Mouse (Mus musculus): ENCODE data around the gene Map3k7cl. TPM values are rescaled to one million over a fixed set of nuclear protein-coding genes. Genes with fewer than 3 reads are reported as not detected.

Gene Map3k7cl
- polyA plus RNA-seq, 1 experiment from 2014 or later = not detected

DNA sequence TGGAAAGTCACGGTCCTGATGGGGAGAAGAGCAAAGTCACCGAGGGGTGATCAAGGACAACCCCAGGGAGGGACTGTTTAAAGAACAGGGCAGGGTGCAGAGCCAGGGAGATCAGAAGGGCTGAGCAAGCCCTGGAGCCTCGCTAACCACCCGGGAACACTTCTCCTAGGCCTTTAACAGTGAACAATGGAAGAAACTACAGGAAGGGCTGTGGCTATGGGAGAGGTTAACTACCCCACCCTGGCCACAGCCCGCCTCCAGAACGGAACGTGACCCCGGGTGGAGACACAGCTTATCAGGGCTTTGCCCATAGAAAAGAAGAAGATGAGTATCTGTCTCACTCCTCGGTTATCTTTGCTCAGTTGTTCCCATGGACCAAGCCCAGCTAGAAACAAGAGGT, 50.9 kb downstream of the Map3k7cl start:
- Histone ChIP-seq H3K9ac (ENCODE audit: low read depth, low read length) (no peak overlapping the region), H3K27me3 (ENCODE audit: control insufficient read depth, insufficient read depth, low read length) (no peaks in the 10 kb centered on the region), H3K4me3 (ENCODE audit: low read depth, low read length) (no peak overlapping the region), H3K27ac (ENCODE audit: low read depth, low read length) (no peak overlapping the region), H3K4me2 (replicated peaks; ENCODE audit: low read depth, low read length) (no peak overlapping the region), H3K36me3 (ENCODE audit: control insufficient read depth, insufficient read depth, low read length) (no peaks in the 10 kb centered on the region), H3K4me1 (replicated peaks; ENCODE audit: control insufficient read depth, insufficient read depth, low read length) (no peaks in the 10 kb centered on the region), H3K9me3 (ENCODE audit: control insufficient read depth, low read length) (no peaks in the 10 kb centered on the region)
- ATAC-seq (ENCODE audit: low FRiP score) (no peak), DNase-seq (ENCODE audit: low spot score) (no peak)
- 85% methylated on average over 9 of the region's 9 CpGs for WGBS

GRCm38 (mm10) chr16:87604883-87605282, 51.8 kb downstream of the Map3k7cl start:
- H3K9ac ChIP-seq (ENCODE audit: low read depth, low read length) = no peak overlapping the region
- no peaks in the 10 kb centered on the region for H3K27me3 ChIP-seq (ENCODE audit: control insufficient read depth, insufficient read depth, low read length)
- no peak overlapping the region for H3K4me2 ChIP-seq (replicated peaks; ENCODE audit: low read depth, low read length)
- no peak overlapping the region for H3K4me3 ChIP-seq (ENCODE audit: low read depth, low read length)
- no peak for DNase-seq (ENCODE audit: low spot score)
- H3K36me3 ChIP-seq (ENCODE audit: control insufficient read depth, insufficient read depth, low read length) = no peaks in the 10 kb centered on the region
- no peaks in the 10 kb centered on the region for H3K9me3 ChIP-seq (ENCODE audit: control insufficient read depth, low read length)
- 91% methylated on average over 2 of the region's 2 CpGs for WGBS
- H3K27ac ChIP-seq (ENCODE audit: low read depth, low read length) = no peak overlapping the region
- no peaks in the 10 kb centered on the region for H3K4me1 ChIP-seq (replicated peaks; ENCODE audit: control insufficient read depth, insufficient read depth, low read length)
- no peak for ATAC-seq (ENCODE audit: low FRiP score)

- Histone ChIP-seq H3K27me3 (ENCODE audit: control insufficient read depth, insufficient read depth, low read length) (no peaks in the 10 kb centered on the region), H3K9me3 (ENCODE audit: control insufficient read depth, low read length) (no peaks in the 10 kb centered on the region), H3K4me3 (ENCODE audit: low read depth, low read length) (no peak overlapping the region), H3K9ac (ENCODE audit: low read depth, low read length) (no peak overlapping the region), H3K36me3 (ENCODE audit: control insufficient read depth, insufficient read depth, low read length) (no peaks in the 10 kb centered on the region), H3K4me2 (replicated peaks; ENCODE audit: low read depth, low read length) (no peak overlapping the region), H3K4me1 (replicated peaks; ENCODE audit: control insufficient read depth, insufficient read depth, low read length) (no peaks in the 10 kb centered on the region), H3K27ac (ENCODE audit: low read depth, low read length) (no peak overlapping the region)
- DNase-seq (ENCODE audit: low spot score) = no peak
- WGBS = 85% methylated on average over 1 of the region's 1 CpGs
- ATAC-seq (ENCODE audit: low FRiP score) = no peak
Measured at GRCm38 (mm10) chr16:87607383-87607782, 54.3 kb downstream of the Map3k7cl start.

DNA sequence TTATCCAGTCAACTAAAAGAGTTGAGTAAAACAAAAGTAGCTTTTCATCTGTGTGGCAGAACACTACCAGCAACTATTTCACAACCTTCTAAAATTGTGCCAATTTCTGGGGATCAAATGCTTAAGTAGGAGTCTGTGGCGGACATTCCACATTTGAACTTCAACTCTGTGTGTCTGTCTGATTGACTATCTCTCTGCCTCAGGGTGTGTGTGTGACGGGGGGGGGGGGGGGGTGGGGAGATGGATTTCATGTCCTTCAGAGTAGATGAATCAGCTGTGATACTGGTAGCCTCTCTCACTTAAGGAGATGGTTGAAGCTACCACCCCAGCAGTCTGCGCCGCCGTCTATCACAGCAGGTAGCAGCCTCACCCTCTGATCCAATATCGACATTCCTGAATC, 54.8 kb downstream of the Map3k7cl start:
- no peak for DNase-seq (ENCODE audit: low spot score)
- H3K27ac ChIP-seq (ENCODE audit: low read depth, low read length) = no peak overlapping the region

DNA sequence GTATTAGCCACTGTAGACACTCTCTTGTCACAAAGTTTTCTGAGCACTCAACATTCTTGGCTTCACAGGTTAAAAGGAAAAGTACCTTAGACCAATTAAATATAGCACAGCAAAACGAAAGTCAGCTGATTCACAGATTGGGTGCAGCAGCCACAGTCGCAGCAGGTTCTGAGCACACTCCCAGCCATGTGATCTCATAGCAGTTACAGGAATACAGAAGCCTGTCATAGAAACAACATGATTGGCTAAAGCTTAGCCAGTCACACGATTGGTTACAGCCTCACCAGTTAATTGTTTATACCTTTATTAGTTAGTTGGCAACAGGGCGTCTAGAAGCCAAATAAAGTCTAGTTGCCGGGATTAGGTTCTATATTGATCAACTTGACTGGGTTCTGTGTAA, 57.0 kb downstream of the Map3k7cl start:
- Histone ChIP-seq H3K9me3 (ENCODE audit: control insufficient read depth, low read length) (no peaks in the 10 kb centered on the region), H3K4me2 (replicated peaks; ENCODE audit: low read depth, low read length) (no peak overlapping the region), H3K36me3 (ENCODE audit: control insufficient read depth, insufficient read depth, low read length) (no peaks in the 10 kb centered on the region), H3K9ac (ENCODE audit: low read depth, low read length) (no peak overlapping the region), H3K4me3 (ENCODE audit: low read depth, low read length) (no peak overlapping the region), H3K27ac (ENCODE audit: low read depth, low read length) (no peak overlapping the region), H3K4me1 (replicated peaks; ENCODE audit: control insufficient read depth, insufficient read depth, low read length) (no peaks in the 10 kb centered on the region), H3K27me3 (ENCODE audit: control insufficient read depth, insufficient read depth, low read length) (no peaks in the 10 kb centered on the region)
- no peak for ATAC-seq (ENCODE audit: low FRiP score)
- DNase-seq (ENCODE audit: low spot score) = no peak
- WGBS = 86% methylated on average over 5 of the region's 5 CpGs

More for the DNA sequence above, 54.8 kb downstream of the Map3k7cl start:
- no peak overlapping the region for H3K4me2 ChIP-seq (replicated peaks; ENCODE audit: low read depth, low read length)
- WGBS = 96% methylated on average over 5 of the region's 6 CpGs
- no peak overlapping the region for H3K9ac ChIP-seq (ENCODE audit: low read depth, low read length)
- H3K4me1 ChIP-seq (replicated peaks; ENCODE audit: control insufficient read depth, insufficient read depth, low read length) = no peaks in the 10 kb centered on the region
- no peak for ATAC-seq (ENCODE audit: low FRiP score)
- H3K9me3 ChIP-seq (ENCODE audit: control insufficient read depth, low read length) = no peaks in the 10 kb centered on the region
- H3K4me3 ChIP-seq (ENCODE audit: low read depth, low read length) = no peak overlapping the region
- H3K36me3 ChIP-seq (ENCODE audit: control insufficient read depth, insufficient read depth, low read length) = no peaks in the 10 kb centered on the region
- H3K27me3 ChIP-seq (ENCODE audit: control insufficient read depth, insufficient read depth, low read length) = no peaks in the 10 kb centered on the region

DNA sequence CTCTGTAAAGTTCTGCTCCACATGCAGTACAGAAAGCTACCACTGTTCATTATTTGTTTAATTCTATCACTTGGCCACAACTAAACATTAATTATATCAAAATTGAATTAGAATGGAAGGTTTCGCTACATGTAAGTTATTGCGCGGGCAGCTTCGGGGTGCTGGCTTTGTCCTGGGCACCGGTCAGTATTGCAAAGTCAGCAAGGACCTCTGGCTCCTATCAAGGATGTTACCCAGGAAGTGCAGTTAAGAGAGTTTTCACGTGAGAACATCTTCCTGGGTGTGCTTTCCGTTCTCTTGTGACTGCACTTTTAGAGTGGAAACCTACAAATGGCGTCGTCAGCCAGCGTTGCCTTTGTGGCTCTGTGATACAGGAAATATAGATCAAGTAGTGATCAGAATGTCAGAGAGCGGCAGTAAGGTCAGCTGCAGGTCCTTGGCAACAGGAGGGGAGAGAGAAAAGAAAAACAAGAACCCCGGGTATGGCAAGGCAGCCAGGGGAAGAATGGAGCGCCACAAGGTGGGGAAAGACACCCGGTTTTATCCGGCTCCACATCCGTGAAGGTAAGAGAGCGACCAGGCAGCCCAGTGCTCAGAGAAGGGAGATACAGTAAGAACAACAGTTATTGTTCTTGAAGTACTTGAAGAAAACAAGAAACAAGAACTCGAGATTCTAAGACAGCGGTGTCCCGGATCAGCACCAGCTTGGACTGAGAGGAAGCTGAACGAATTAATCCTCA, 57.6 kb downstream of the Map3k7cl start:
- no peaks in the 10 kb centered on the region for H3K9me3 ChIP-seq (ENCODE audit: control insufficient read depth, low read length)
- no peak overlapping the region for H3K4me2 ChIP-seq (replicated peaks; ENCODE audit: low read depth, low read length)
- DNase-seq (ENCODE audit: low spot score) (no peak), ATAC-seq (ENCODE audit: low FRiP score) (no peak)
- no peak overlapping the region for H3K27ac ChIP-seq (ENCODE audit: low read depth, low read length)
- no peaks in the 10 kb centered on the region for H3K4me1 ChIP-seq (replicated peaks; ENCODE audit: control insufficient read depth, insufficient read depth, low read length)
- WGBS = 90% methylated on average over 21 of the region's 21 CpGs
- H3K9ac ChIP-seq (ENCODE audit: low read depth, low read length) = no peak overlapping the region
- H3K27me3 ChIP-seq (ENCODE audit: control insufficient read depth, insufficient read depth, low read length) = no peaks in the 10 kb centered on the region
- H3K36me3 ChIP-seq (ENCODE audit: control insufficient read depth, insufficient read depth, low read length) = no peaks in the 10 kb centered on the region
- no peak overlapping the region for H3K4me3 ChIP-seq (ENCODE audit: low read depth, low read length)

DNA sequence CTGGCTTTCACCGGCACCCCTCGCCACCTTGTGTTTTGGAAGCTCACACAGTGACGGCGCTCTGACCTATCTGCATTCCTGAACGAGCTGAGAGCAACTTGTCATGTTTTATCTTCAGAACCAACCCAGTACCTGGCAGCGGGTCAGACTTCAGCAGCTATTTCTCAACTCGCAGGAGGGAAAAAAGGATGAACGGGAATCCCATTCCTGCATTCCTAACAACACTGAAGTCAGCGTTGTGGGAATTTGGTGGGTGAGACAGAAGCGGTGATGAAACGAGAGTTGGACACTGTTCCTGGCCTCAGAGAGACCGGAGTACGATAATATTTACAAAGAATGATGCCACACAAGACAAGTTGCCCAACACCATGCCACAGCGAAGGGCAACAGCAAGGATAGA, 58.3 kb downstream of the Map3k7cl start:
- Histone ChIP-seq H3K4me1 (replicated peaks; ENCODE audit: control insufficient read depth, insufficient read depth, low read length) (no peaks in the 10 kb centered on the region), H3K9ac (ENCODE audit: low read depth, low read length) (no peak overlapping the region), H3K36me3 (ENCODE audit: control insufficient read depth, insufficient read depth, low read length) (no peaks in the 10 kb centered on the region), H3K27ac (ENCODE audit: low read depth, low read length) (no peak overlapping the region), H3K9me3 (ENCODE audit: control insufficient read depth, low read length) (no peaks in the 10 kb centered on the region), H3K4me2 (replicated peaks; ENCODE audit: low read depth, low read length) (no peak overlapping the region), H3K4me3 (ENCODE audit: low read depth, low read length) (no peak overlapping the region), H3K27me3 (ENCODE audit: control insufficient read depth, insufficient read depth, low read length) (no peaks in the 10 kb centered on the region)
- ATAC-seq (ENCODE audit: low FRiP score) = no peak
- DNase-seq (ENCODE audit: low spot score) = no peak
- WGBS = 89% methylated on average over 14 of the region's 14 CpGs

DNA sequence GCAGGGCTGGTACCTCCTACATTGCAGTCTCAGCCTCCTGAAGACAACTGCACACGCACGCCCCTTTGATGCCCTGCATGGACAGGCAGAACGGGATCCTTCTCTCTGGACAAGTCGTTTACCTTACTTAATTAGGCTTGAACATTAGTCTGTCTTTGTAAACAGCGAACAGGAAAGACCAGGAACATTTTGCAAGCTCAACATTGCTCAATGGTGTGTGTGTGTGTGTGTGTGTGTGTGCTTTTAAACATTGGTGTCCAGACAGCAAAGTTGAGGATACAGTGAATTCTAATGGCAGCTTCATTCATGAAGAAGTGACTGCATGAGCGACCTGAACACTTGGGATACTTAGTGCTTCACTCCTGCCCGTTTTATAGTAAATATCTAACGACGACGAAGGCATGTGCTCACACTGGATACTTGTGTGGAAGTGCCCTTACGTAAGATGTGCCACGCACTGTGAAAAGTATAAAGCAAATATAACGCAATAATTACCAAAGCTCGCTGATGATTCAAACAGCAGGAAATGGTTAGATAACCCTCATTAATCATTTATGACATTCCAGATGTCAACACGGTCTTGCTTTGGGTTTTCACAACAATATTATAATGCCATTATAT, 59.2 kb downstream of the Map3k7cl start:
- 90% methylated on average over 15 of the region's 15 CpGs for WGBS
- H3K4me2 ChIP-seq (replicated peaks; ENCODE audit: low read depth, low read length) = no peak overlapping the region

DNA sequence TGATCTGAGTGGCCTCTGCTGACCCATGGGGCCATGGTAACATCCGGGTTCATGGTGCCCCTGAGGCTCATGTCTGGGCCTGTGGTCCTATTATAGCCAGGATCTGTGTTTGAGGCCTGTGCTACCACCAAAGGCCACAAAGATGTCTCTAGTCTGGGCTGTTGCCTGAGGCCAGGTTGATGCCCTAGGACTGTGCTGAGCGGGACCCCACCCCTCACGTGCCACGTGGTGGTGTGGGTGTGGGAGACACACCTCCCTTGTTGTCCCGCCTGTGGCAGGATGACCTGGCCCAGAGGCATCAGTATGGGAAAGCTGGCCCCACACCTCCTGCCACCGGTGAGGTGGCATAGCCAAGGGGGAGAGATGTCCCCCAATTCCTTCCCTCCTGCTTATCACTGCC, 64.2 kb downstream of the Map3k7cl start:
- ATAC-seq (ENCODE audit: low FRiP score) (no peak), DNase-seq (ENCODE audit: low spot score) (no peak)
- Histone ChIP-seq H3K4me3 (ENCODE audit: low read depth, low read length) (no peak overlapping the region), H3K27ac (ENCODE audit: low read depth, low read length) (no peak overlapping the region), H3K9ac (ENCODE audit: low read depth, low read length) (no peak overlapping the region), H3K9me3 (ENCODE audit: control insufficient read depth, low read length) (no peaks in the 10 kb centered on the region), H3K36me3 (ENCODE audit: control insufficient read depth, insufficient read depth, low read length) (no peaks in the 10 kb centered on the region), H3K4me1 (replicated peaks; ENCODE audit: control insufficient read depth, insufficient read depth, low read length) (no peaks in the 10 kb centered on the region), H3K27me3 (ENCODE audit: control insufficient read depth, insufficient read depth, low read length) (no peaks in the 10 kb centered on the region), H3K4me2 (replicated peaks; ENCODE audit: low read depth, low read length) (no peak overlapping the region)
- WGBS = 86% methylated on average over 6 of the region's 6 CpGs

More for the DNA sequence above, 59.2 kb downstream of the Map3k7cl start:
- Histone ChIP-seq H3K4me3 (ENCODE audit: low read depth, low read length) (no peak overlapping the region), H3K27me3 (ENCODE audit: control insufficient read depth, insufficient read depth, low read length) (no peaks in the 10 kb centered on the region), H3K9me3 (ENCODE audit: control insufficient read depth, low read length) (no peaks in the 10 kb centered on the region), H3K9ac (ENCODE audit: low read depth, low read length) (no peak overlapping the region), H3K27ac (ENCODE audit: low read depth, low read length) (no peak overlapping the region), H3K36me3 (ENCODE audit: control insufficient read depth, insufficient read depth, low read length) (no peaks in the 10 kb centered on the region), H3K4me1 (replicated peaks; ENCODE audit: control insufficient read depth, insufficient read depth, low read length) (no peaks in the 10 kb centered on the region)
- no peak for ATAC-seq (ENCODE audit: low FRiP score)
- DNase-seq (ENCODE audit: low spot score) = no peak
